Mouse (Mus musculus): Measurements from ENCODE around the gene Pex16. TPM values are rescaled to one million over a fixed set of nuclear protein-coding genes. Genes with fewer than 3 reads are reported as not detected.

The Pex16 gene
- polyA plus RNA-seq, 1 experiment from 2014 or later: 22.8 TPM

DNA sequence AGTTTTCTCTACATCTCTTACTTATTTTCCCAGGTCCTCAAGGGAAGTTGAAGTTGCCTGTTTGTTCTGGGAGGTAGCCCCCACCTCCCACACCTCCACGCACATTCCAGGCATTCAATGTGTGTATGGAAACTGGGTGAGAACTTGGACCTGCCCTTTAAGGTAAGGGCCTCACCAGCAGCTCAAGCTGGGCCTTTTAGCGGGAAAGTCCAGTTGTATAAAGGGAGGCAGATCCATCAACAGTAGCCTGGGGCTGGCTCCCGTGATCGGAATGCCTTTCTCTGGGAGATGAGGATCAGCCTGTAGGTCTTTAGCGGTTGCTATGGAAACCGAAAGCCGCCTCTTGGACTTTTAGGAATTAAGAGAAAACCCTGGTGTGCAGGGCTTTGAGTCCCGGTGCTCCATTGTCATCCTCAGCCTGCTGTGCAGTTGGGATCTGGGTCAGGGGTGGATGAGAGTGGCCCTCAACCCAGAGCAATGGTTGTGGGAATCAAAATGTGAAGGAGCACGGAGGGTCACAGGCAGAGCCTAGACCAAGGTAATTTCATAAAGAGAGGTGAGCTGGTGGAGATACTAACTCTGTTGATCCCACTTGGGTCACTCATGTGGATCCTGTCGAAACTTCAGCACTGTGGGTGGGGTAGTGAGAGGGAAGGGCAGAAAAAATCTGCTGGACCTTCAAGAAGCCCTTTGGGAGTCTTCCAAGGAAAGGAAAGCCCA is 2.3 kb upstream of the Pex16 start:
- H3K9me3 ChIP-seq: no peaks in the 10 kb centered on the region
- peak overlapping the region; percentile 63; the same call in 1 of the 2 replicates for H3K4me2 ChIP-seq
- no peak overlapping the region for H3K4me3 ChIP-seq (replicated peaks)
- no peak for ATAC-seq (ENCODE audit: low FRiP score)
- H3K9ac ChIP-seq: no peak overlapping the region
- H3K4me1 ChIP-seq: peaks cover 64% of the 10 kb centered on the region
- peak overlapping the region; percentile 77 for H3K27ac ChIP-seq
- H3K27me3 ChIP-seq: peaks cover 33% of the 10 kb centered on the region
- WGBS: 3% methylated on average over 10 of the region's 10 CpGs
- no peaks in the 10 kb centered on the region for H3K36me3 ChIP-seq (replicated peaks)

DNA sequence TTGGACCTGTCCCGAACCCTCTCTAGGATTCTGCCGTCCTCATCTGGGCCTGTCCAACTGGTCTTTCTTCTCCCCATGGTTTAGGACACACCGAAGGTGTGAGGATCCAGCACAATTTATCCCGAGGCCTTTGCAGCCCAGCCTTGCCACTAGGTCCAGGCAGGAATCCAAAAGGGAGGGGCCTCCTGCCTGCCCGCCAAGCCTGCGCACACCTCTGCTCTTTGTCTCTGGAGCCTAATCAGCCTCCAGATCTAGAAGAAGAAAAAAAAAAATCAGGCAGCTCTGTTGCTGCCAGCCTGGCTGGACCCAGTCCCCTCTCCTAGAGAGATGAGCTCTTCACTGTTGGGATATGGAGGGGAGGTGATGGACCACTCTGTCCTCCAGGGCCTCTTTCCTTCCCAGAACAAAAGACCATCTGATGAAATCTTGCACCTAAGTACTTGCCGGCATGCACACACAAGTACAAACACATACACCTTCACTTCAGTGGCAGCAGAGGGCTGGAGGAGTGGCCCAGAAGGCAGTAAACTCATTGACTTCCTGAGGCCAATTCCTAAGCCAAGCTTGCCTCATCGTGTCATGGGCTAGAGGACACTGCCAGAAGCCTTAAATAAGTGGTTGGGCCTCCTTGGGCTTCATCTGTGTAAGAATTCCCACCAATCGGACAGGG is 1.6 kb upstream of the Pex16 start:
- Histone ChIP-seq H3K27ac (peak overlapping the region; percentile 77), H3K9me3 (no peaks in the 10 kb centered on the region), H3K4me2 (0 out of 2 replicates have a peak overlapping the region, but pooled peaks have one; percentile 19), H3K4me3 (replicated peaks) (no peak overlapping the region), H3K4me1 (peaks cover 64% of the 10 kb centered on the region), H3K27me3 (peaks cover 33% of the 10 kb centered on the region), H3K36me3 (replicated peaks) (peaks cover 4% of the 10 kb centered on the region; the same call in 1 of the 2 replicates), H3K9ac (no peak overlapping the region)
- WGBS: 24% methylated on average over 9 of the region's 9 CpGs
- ATAC-seq (ENCODE audit: low FRiP score): no peak

DNA sequence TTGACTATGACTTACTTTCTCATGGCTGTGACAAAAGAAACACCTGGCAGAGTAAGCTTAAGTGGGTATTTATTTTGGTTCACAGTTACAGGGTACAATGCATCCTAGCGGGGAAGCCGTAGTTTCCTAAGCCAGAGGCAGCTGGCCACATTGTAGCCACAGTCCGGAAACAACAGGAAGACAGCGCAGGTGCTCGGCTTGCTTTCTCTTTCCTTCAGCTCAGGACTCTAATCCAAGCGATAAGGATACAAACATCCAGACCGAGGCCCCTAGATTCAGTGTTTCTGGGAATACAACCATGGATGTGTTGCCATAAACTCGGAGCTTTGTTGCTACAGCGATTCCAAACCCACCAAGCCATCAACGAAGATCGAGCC is 1.1 kb upstream of the Pex16 start:
- WGBS: 66% methylated on average over 11 of the region's 11 CpGs
- peak overlapping the region; percentile 77 for H3K27ac ChIP-seq

DNA sequence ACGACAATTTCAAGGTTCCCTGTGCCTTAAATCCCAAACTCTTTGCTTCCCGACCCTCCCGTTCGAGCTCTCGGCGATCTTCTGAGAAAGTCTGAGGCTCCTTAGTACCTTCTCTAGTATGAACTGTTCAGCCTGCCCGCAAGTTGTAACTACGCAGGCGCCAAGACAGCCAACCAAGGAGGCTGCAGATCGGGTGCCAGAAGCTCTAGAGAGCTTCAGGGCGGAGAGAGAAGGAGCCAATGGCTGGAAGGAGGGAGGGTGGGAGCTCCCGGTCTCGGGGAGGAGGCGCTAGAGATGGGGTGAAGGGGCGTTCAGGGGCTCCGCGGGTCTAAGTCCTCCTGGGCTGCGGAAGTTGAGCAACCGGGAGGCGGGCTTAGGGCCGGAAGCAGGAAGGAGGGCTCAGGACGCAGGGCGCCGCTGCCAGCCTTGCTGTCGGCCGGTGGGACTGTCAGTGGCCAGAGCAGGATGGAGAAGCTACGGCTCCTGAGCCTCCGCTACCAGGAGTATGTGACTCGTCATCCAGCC is 685 bp downstream of the Pex16 start:
- H3K27me3 ChIP-seq: peaks cover 20% of the 10 kb centered on the region
- ATAC-seq (ENCODE audit: low FRiP score): peak; percentile 91
- H3K4me3 ChIP-seq (replicated peaks): peak overlapping the region; percentile 72
- no peaks in the 10 kb centered on the region for H3K9me3 ChIP-seq
- H3K9ac ChIP-seq: peak overlapping the region; percentile 74
- peak overlapping the region; percentile 90 for H3K27ac ChIP-seq
- WGBS: under 1% methylated on average over 29 of the region's 29 CpGs
- H3K4me1 ChIP-seq: peaks cover 56% of the 10 kb centered on the region
- H3K4me2 ChIP-seq: peak overlapping the region; percentile 94
- peaks cover 26% of the 10 kb centered on the region for H3K36me3 ChIP-seq (replicated peaks)

More for the DNA sequence above, 1.1 kb upstream of the Pex16 start:
- peaks cover 33% of the 10 kb centered on the region for H3K27me3 ChIP-seq
- peak overlapping the region; percentile 94; the same call in 1 of the 2 replicates for H3K4me2 ChIP-seq
- peaks cover 64% of the 10 kb centered on the region for H3K4me1 ChIP-seq
- H3K36me3 ChIP-seq (replicated peaks): peaks cover 8% of the 10 kb centered on the region
- no peak for ATAC-seq (ENCODE audit: low FRiP score)
- no peaks in the 10 kb centered on the region for H3K9me3 ChIP-seq
- H3K4me3 ChIP-seq (replicated peaks): no peak overlapping the region
- H3K9ac ChIP-seq: no peak overlapping the region

DNA sequence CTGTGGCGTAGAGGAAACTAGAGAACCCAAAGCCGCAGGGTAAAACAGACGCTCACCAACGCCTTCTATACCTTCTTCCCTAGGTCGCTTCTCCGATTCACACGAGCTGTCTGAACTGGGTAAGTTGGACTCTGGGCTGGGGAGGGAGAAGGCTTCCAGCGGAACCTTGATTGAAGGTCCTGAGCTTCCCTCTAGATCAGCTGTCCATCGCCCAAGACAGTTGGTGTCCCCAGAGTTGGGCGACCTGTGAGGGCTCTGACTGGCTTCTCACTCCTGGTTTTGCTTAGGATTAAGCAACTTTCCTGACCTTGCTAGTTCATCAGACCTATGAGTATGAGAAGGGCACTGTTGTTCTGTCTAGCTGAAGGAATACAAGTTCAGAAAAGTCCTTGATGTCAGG is 1.3 kb downstream of the Pex16 start:
- ATAC-seq (ENCODE audit: low FRiP score): no peak

DNA sequence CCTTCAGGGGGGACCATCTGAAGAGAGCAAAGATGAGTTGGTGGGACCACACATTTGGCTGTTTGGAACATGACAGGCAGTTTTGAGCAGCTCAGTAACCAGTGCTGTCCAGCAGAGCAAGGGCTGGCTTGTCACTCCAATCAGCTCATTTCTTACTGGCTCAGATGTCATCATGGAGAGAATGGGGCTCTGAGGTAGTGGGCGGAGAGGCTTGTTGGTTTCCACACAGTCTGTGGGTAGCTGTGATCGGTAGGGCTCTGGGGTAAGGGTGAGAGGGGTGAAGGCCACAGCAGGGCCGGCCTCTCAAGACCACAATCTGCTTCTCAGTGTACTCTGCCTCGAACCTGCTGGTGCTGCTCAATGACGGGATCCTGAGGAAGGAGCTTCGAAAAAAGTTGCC is 1.8 kb downstream of the Pex16 start:
- Histone ChIP-seq H3K9ac (peak overlapping the region; percentile 74), H3K27me3 (peaks cover 10% of the 10 kb centered on the region), H3K4me3 (replicated peaks) (peak overlapping the region; percentile 72), H3K4me2 (peak overlapping the region; percentile 94), H3K36me3 (replicated peaks) (peaks cover 37% of the 10 kb centered on the region), H3K4me1 (peaks cover 44% of the 10 kb centered on the region), H3K27ac (no peak overlapping the region), H3K9me3 (no peaks in the 10 kb centered on the region)
- ATAC-seq (ENCODE audit: low FRiP score): no peak
- 86% methylated on average over 6 of the region's 6 CpGs for WGBS

More for the DNA sequence above, 1.3 kb downstream of the Pex16 start:
- Histone ChIP-seq H3K4me2 (peak overlapping the region; percentile 94), H3K4me1 (peaks cover 50% of the 10 kb centered on the region), H3K27me3 (peaks cover 14% of the 10 kb centered on the region), H3K36me3 (replicated peaks) (peaks cover 32% of the 10 kb centered on the region), H3K27ac (peak overlapping the region; percentile 90), H3K9me3 (no peaks in the 10 kb centered on the region), H3K9ac (peak overlapping the region; percentile 74), H3K4me3 (replicated peaks) (peak overlapping the region; percentile 72)
- 18% methylated on average over 10 of the region's 10 CpGs for WGBS

DNA sequence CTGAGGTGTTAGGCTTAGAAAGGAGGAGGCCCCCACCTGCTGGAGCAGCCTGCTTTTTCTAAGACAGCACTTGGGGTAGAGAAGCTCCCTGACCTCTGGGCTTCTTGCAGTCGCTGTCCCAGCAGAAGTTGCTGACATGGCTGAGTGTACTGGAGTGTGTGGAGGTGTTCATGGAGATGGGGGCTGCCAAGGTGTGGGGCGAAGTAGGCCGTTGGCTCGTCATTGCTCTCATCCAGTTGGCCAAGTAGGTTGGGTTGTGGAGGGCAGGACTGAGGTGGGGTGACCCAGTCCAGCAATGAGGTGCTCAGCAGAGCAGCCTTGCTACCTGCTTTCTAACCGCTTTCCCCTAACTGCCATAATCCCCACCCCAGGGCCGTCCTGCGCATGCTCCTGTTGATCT is 2.8 kb downstream of the Pex16 start:
- Histone ChIP-seq H3K4me2 (no peak overlapping the region), H3K9me3 (no peaks in the 10 kb centered on the region), H3K9ac (no peak overlapping the region), H3K4me1 (peaks cover 34% of the 10 kb centered on the region), H3K36me3 (replicated peaks) (peaks cover 47% of the 10 kb centered on the region), H3K4me3 (replicated peaks) (no peak overlapping the region), H3K27me3 (0 out of 2 replicates have a peak, but pooled peaks cover 1% of the 10 kb centered on the region), H3K27ac (no peak overlapping the region)
- no peak for ATAC-seq (ENCODE audit: low FRiP score)
- 93% methylated on average over 7 of the region's 7 CpGs for WGBS

DNA sequence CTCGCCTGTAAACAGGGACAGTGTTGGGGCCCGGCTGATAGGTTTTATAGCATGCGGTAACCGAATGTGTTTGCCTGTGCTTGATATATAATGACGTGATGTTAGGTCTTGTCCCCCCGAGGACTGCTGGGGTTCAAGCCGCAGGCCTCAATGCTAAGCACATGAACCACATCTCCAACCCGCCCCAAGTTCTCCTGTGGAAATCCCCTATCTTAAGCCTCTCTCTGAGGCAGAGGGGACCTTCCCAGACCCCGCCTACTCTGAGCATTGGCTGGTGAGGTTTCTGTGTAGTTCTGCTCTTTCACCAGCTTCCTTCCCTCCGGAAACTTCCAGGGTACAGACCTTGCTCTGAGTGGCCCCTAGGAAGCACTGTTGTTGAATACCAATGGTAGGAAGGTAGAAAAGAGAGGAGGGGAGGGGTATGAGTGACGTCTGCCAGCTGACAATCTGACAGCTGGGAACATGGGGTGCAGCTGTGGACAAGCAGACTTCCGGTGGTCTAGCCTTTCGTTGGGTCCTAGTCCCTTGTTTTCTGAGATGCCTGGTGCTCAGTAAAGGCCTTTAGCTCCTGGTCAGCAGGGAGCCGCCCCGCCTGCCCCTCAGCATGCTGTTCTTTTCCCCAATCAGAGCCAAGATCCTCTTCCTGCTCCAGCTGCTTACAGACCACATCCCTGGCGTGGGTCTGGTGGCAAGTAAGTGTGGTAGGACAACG is 5.5 kb downstream of the Pex16 start:
- no peak for ATAC-seq (ENCODE audit: low FRiP score)
- Histone ChIP-seq H3K9ac (no peak overlapping the region), H3K4me2 (no peak overlapping the region), H3K27ac (no peak overlapping the region), H3K36me3 (replicated peaks) (peaks cover 74% of the 10 kb centered on the region), H3K4me1 (peaks cover 12% of the 10 kb centered on the region), H3K9me3 (no peaks in the 10 kb centered on the region), H3K27me3 (no peaks in the 10 kb centered on the region), H3K4me3 (replicated peaks) (no peak overlapping the region)
- 85% methylated on average over 17 of the region's 17 CpGs for WGBS

DNA sequence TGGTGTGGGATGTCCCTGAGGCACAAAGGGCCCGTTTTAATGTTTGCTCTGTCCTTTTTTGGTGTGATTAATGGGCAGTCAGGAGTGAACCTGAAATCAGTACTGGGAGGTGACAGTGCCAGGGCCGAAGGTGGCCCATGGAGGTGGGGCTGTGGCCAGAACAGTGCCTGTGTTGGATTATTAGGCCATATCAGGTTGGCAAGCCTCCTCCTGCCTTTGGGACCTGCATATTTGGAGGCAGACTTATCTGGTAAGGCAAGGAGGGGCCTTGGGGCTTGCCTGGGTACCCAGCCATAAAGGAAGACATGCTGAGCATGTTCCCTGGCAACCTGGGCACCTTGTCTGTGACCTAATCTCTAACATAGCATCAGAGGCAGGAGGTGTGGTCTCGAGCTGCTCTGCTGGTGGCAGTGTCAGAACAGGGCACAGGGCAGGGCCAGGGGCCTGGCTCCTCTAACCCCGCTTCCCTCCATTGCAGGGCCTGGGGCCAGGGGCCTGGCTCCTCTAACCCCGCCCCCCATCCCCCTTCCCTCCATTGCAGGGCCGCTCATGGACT is 6.1 kb downstream of the Pex16 start:
- Histone ChIP-seq H3K27ac (no peak overlapping the region), H3K9ac (no peak overlapping the region), H3K36me3 (replicated peaks) (peaks cover 80% of the 10 kb centered on the region), H3K4me2 (no peak overlapping the region), H3K27me3 (no peaks in the 10 kb centered on the region), H3K9me3 (no peaks in the 10 kb centered on the region), H3K4me3 (replicated peaks) (no peak overlapping the region), H3K4me1 (peaks cover 10% of the 10 kb centered on the region)
- ATAC-seq (ENCODE audit: low FRiP score): no peak
- WGBS: 84% methylated on average over 6 of the region's 6 CpGs

DNA sequence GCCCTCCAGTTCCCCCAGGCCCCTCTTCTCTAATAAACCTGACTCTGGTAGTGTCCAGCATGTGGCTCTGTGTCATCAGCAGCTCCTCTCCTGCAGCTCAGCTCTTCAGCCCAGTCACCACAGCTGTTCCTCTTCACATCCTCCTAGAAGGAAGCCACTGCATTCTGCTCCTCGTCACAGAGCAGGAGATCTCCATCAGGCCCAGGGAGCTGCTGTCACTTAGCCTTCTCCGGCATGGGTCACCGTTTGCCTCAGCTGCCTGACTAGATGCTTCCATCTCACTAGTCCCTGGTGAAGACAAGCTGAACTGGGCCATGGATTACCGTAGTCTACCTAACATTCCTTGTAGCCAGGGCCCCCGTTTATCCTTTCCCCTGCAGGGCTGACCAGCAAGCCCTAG is 6.7 kb downstream of the Pex16 start:
- H3K4me1 ChIP-seq: peaks cover 5% of the 10 kb centered on the region
- no peak for ATAC-seq (ENCODE audit: low FRiP score)
- no peaks in the 10 kb centered on the region for H3K27me3 ChIP-seq
- H3K4me2 ChIP-seq: no peak overlapping the region
- WGBS: 90% methylated on average over 5 of the region's 5 CpGs
- H3K9ac ChIP-seq: no peak overlapping the region
- peaks cover 86% of the 10 kb centered on the region for H3K36me3 ChIP-seq (replicated peaks)
- H3K4me3 ChIP-seq (replicated peaks): no peak overlapping the region
- H3K27ac ChIP-seq: no peak overlapping the region
- no peaks in the 10 kb centered on the region for H3K9me3 ChIP-seq

DNA sequence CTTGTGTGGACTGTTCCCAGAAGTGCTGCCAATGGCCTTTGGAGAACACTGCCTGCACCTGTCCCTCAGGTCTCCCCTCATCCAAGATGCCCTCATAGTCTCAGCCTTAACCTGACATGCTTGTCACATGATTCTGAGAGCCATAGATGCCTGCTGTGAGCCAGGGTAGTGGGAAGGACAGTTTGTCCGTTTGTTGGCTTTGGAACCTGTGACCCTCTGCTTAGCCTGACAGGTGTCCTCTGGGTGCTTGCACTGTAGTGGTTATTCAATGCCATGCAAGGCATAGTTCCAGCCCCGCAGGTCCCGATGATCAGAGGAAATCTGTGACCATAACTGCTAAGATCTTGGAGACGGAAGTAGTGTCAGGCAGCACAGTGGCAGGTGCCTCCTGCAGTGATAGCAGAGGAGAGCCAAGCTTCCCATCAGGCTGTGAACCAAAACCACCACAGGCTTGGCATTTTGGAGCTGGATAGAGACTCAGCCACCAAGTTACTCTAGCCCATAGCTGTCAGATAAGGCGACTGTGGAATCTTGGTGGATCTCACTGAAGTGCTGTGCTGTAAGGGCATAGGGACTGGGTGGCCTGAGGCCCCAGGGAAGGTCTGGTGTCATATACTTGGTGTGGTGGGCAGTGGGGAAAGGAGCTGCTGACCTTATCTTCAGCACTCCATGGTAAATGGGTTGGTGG is 7.6 kb downstream of the Pex16 start, which contains the start of gene 1700029I15Rik:
Gene 1700029I15Rik (plus strand): TSS at position 638 of the 688 bp plus-strand sequence.
- H3K4me3 ChIP-seq (replicated peaks): no peak within 1 kb of the TSS
- no peaks in the 10 kb centered on the region for H3K4me1 ChIP-seq
- H3K27ac ChIP-seq: no peak within 1 kb of the TSS
- H3K4me2 ChIP-seq: no peak within 1 kb of the TSS
- H3K9ac ChIP-seq: no peak within 1 kb of the TSS
- 86% methylated on average over 5 of the region's 5 CpGs for WGBS
- H3K27me3 ChIP-seq: no peaks in the 10 kb centered on the region
- no peak for ATAC-seq (ENCODE audit: low FRiP score)
- H3K36me3 ChIP-seq (replicated peaks): peaks cover 95% of the 10 kb centered on the region
- no peaks in the 10 kb centered on the region for H3K9me3 ChIP-seq
